Mouse (Mus musculus) olfactory bulb, adult 2 months (tissue): ENCODE data around the gene Cbx8.

Source experiments
- CTCF ChIP-seq: fragments of 200-500 bp; IDR thresholded peaks from 2 replicates; pipeline ENCODE4 v1.5.1; 2012; ENCODE audit warnings: low read depth, mild to moderate bottlenecking, low read length, moderate library complexity; ENCODE audit not compliant: insufficient read depth
- POLR2A ChIP-seq: fragments of 200-500 bp; IDR thresholded peaks from 2 replicates; pipeline ENCODE4 v1.6.1; 2012; ENCODE audit warnings: mild to moderate bottlenecking, low read depth, low read length, moderate library complexity; ENCODE audit not compliant: insufficient read depth

GRCm38 (mm10) chr11:119026203-119026602, 14.6 kb downstream of the Cbx8 start:
- TF ChIP-seq POLR2A (no peak), CTCF (no peak)
